Mouse (Mus musculus) kidney, embryonic 16.5 days (tissue): ENCODE measurements around the gene Gle1. TPM values are rescaled to one million over a fixed set of nuclear protein-coding genes. Genes with fewer than 3 reads are reported as not detected.
"Not testable (repeated sequence)": the region's sequence is repeated elsewhere in the genome, so short reads cannot be mapped to it uniquely, and the experiment has no call there.

ENCODE experiments used
- ATAC-seq: fragments of 200-750 bp; cut with Nextera tagmentation; 2 replicates; pipeline ENCODE4 v1.8.0; 2017; ENCODE audit warnings: moderate TSS enrichment; ENCODE audit not compliant: low FRiP score, low TSS enrichment
- H3K27ac ChIP-seq: fragments of 300-500 bp; sonication (generic); 2 replicates; pipeline ENCODE4 v1.5.1; 2014; ENCODE audit warnings: low read length
- H3K27me3 ChIP-seq: fragments of 300-500 bp; sonication (generic); 2 replicates; pipeline ENCODE4 v1.6.1; 2014; ENCODE audit warnings: low read length, control low read depth, mixed read lengths; ENCODE audit not compliant: insufficient read depth
- H3K36me3 ChIP-seq: fragments of 300-500 bp; sonication (generic); 2 replicates; pipeline ENCODE4 v1.6.1; 2014; ENCODE audit warnings: low read length, control low read depth, mixed read lengths; ENCODE audit not compliant: insufficient read depth
- H3K4me1 ChIP-seq: fragments of 300-500 bp; sonication (generic); 2 replicates; pipeline ENCODE4 v1.6.1; 2014; ENCODE audit warnings: low read length, control low read depth, mixed read lengths; ENCODE audit not compliant: insufficient read depth
- H3K4me2 ChIP-seq: fragments of 300-500 bp; sonication (generic); replicated peaks from 2 replicates; pipeline ENCODE4 v1.6.1; 2014; ENCODE audit warnings: low read depth, low read length
- H3K4me3 ChIP-seq: fragments of 300-500 bp; sonication (generic); 2 replicates; pipeline ENCODE4 v1.5.1; 2014; ENCODE audit warnings: mild to moderate bottlenecking, low read length
- H3K9ac ChIP-seq: fragments of 300-500 bp; sonication (generic); replicated peaks from 2 replicates; pipeline ENCODE4 v1.6.1; 2014; ENCODE audit warnings: low read length
- H3K9me3 ChIP-seq: fragments of 300-500 bp; sonication (generic); 2 replicates; pipeline ENCODE4 v1.6.1; 2016; ENCODE audit warnings: low read length, control low read depth
- WGBS: fragments of 180-500 bp; shearing (Covaris S2); extraction: QIAGEN DNeasy Blood & Tissue Kit; methylation state at CpG from one replicate; pipeline ENCODE4 v1.1.7; 2014; 5-methylcytosine and 5-hydroxymethylcytosine counted together
- polyA plus RNA-seq: library from polyadenylated mRNA; unstranded; fragments of >200 nt; fragmentation: Nextera tagmentation; extraction: Ambion mirVana; gene quantifications from 2 replicates; pipeline ENCODE4 v1.2.1, GENCODE M21; 2015

Gene Gle1
- polyA plus RNA-seq: 63.9 and 67.6 TPM in 2 replicates

- Histone ChIP-seq H3K4me3 (peak within 1 kb of the TSS; percentile 70), H3K27me3 (no peaks in the 10 kb centered on the region), H3K9ac (peak within 1 kb of the TSS; percentile 68), H3K4me1 (peaks cover 6% of the 10 kb centered on the region), H3K9me3 (no peaks in the 10 kb centered on the region), H3K4me2 (peak within 1 kb of the TSS; percentile 66), H3K27ac (peak within 1 kb of the TSS; percentile 82), H3K36me3 (peaks cover 26% of the 10 kb centered on the region)
- WGBS: 2% methylated on average over 44 of the region's 44 CpGs
- peak; percentile 94 for ATAC-seq
Measured at GRCm38 (mm10) chr2:29934906-29935599, at the start of gene Gle1. Gle1 (plus strand) TSS chr2:29935426.

GRCm38 (mm10) chr2:29886659-29887292 lies 48.5 kb upstream of the Gle1 start:
- peaks cover 14% of the 10 kb centered on the region for H3K4me1 ChIP-seq
- not testable (repeated sequence) for H3K9ac ChIP-seq, H3K27ac ChIP-seq, H3K4me3 ChIP-seq, H3K27me3 ChIP-seq, H3K36me3 ChIP-seq, H3K9me3 ChIP-seq, H3K4me2 ChIP-seq, ATAC-seq
- 85% methylated on average over 9 of the region's 9 CpGs for WGBS

- Histone ChIP-seq H3K27ac (peak within 1 kb of the TSS; percentile 94), H3K36me3 (peaks cover 20% of the 10 kb centered on the region), H3K4me3 (peak within 1 kb of the TSS; percentile 100), H3K9ac (peak within 1 kb of the TSS; percentile 94), H3K9me3 (no peaks in the 10 kb centered on the region), H3K4me2 (peak within 1 kb of the TSS; percentile 93), H3K4me1 (peaks cover 14% of the 10 kb centered on the region), H3K27me3 (no peaks in the 10 kb centered on the region)
- peak; percentile 90 for ATAC-seq
- WGBS: under 1% methylated on average over 56 of the region's 70 CpGs
Measured at GRCm38 (mm10) chr2:29889066-29889944, 45.9 kb upstream of the Gle1 start, which contains the start of gene Odf2. Odf2 (plus strand) TSS chr2:29889221.

GRCm38 (mm10) chr2:29889991-29890833 lies 45.0 kb upstream of the Gle1 start:
- Histone ChIP-seq H3K27me3 (no peaks in the 10 kb centered on the region), H3K9me3 (no peaks in the 10 kb centered on the region), H3K4me3 (peak overlapping the region; percentile 100), H3K9ac (peak overlapping the region; percentile 94), H3K4me2 (peak overlapping the region; percentile 93), H3K4me1 (peaks cover 14% of the 10 kb centered on the region), H3K27ac (peak overlapping the region; percentile 94), H3K36me3 (peaks cover 29% of the 10 kb centered on the region)
- ATAC-seq: peak; percentile 95
- WGBS: under 1% methylated on average over 59 of the region's 61 CpGs

GRCm38 (mm10) chr2:29891773-29892172 lies 43.5 kb upstream of the Gle1 start:
- no peak overlapping the region for H3K4me3 ChIP-seq
- H3K36me3 ChIP-seq: peaks cover 41% of the 10 kb centered on the region
- H3K27me3 ChIP-seq: no peaks in the 10 kb centered on the region
- whole genome bisulfite sequencing: 96% methylated on average over 6 of the region's 6 CpGs
- H3K4me2 ChIP-seq: no peak overlapping the region
- H3K4me1 ChIP-seq: peaks cover 14% of the 10 kb centered on the region
- no peak overlapping the region for H3K9ac ChIP-seq
- H3K9me3 ChIP-seq: no peaks in the 10 kb centered on the region
- ATAC-seq: no peak
- H3K27ac ChIP-seq: no peak overlapping the region

GRCm38 (mm10) chr2:29896071-29896470 lies 39.2 kb upstream of the Gle1 start:
- Histone ChIP-seq H3K4me1 (peaks cover 4% of the 10 kb centered on the region), H3K36me3 (peaks cover 79% of the 10 kb centered on the region), H3K9me3 (no peaks in the 10 kb centered on the region), H3K4me3 (no peak overlapping the region), H3K9ac (no peak overlapping the region), H3K27ac (no peak overlapping the region), H3K4me2 (no peak overlapping the region), H3K27me3 (no peaks in the 10 kb centered on the region)
- ATAC-seq: no peak
- WGBS: 96% methylated on average over 1 of the region's 1 CpGs

- Histone ChIP-seq H3K4me2 (no peak overlapping the region), H3K27ac (no peak overlapping the region), H3K9me3 (no peaks in the 10 kb centered on the region), H3K4me3 (no peak overlapping the region), H3K9ac (no peak overlapping the region), H3K4me1 (no peaks in the 10 kb centered on the region), H3K36me3 (peaks cover 88% of the 10 kb centered on the region), H3K27me3 (no peaks in the 10 kb centered on the region)
- ATAC-seq: no peak
- WGBS: 78% methylated on average over 2 of the region's 2 CpGs
Measured at GRCm38 (mm10) chr2:29897366-29897765, 37.9 kb upstream of the Gle1 start.

- no peak overlapping the region for H3K4me2 ChIP-seq
- no peak overlapping the region for H3K9ac ChIP-seq
- no peak for ATAC-seq
- H3K9me3 ChIP-seq: no peaks in the 10 kb centered on the region
- no peaks in the 10 kb centered on the region for H3K4me1 ChIP-seq
- no peak overlapping the region for H3K4me3 ChIP-seq
- no peaks in the 10 kb centered on the region for H3K27me3 ChIP-seq
- WGBS: 93% methylated on average over 1 of the region's 1 CpGs
- no peak overlapping the region for H3K27ac ChIP-seq
- peaks cover 89% of the 10 kb centered on the region for H3K36me3 ChIP-seq
Measured at GRCm38 (mm10) chr2:29898081-29898480, 37.1 kb upstream of the Gle1 start.

GRCm38 (mm10) chr2:29902194-29902593 lies 33.0 kb upstream of the Gle1 start:
- ATAC-seq: no peak

More at GRCm38 (mm10) chr2:29902194-29902593, 33.0 kb upstream of the Gle1 start:
- no peak overlapping the region for H3K9ac ChIP-seq
- H3K9me3 ChIP-seq: no peaks in the 10 kb centered on the region
- WGBS: 93% methylated on average over 10 of the region's 10 CpGs
- no peak overlapping the region for H3K4me3 ChIP-seq
- H3K4me2 ChIP-seq: no peak overlapping the region
- no peaks in the 10 kb centered on the region for H3K27me3 ChIP-seq
- no peak overlapping the region for H3K27ac ChIP-seq
- peaks cover 89% of the 10 kb centered on the region for H3K36me3 ChIP-seq
- H3K4me1 ChIP-seq: no peaks in the 10 kb centered on the region
